Mouse (Mus musculus) lung, postnatal 0 days (tissue): Measurements from ENCODE around the gene Ncaph2. TPM values are rescaled to one million over a fixed set of nuclear protein-coding genes. Genes with fewer than 3 reads are reported as not detected.

ENCODE experiments used
- ATAC-seq: fragments of 200-750 bp; cut with Nextera tagmentation; 2 replicates; pipeline ENCODE4 v1.8.0; 2017; ENCODE audit warnings: moderate library complexity
- DNase-seq: peaks from one replicate; pipeline ENCODE4 v3.0.0-alpha.2; 2016; ENCODE audit warnings: low spot score
- H3K27ac ChIP-seq: fragments of 300-500 bp; sonication (generic); 2 replicates; pipeline ENCODE4 v1.5.1; 2014; ENCODE audit warnings: antibody characterized with exemption, mild to moderate bottlenecking, low read length, mixed read lengths
- H3K27me3 ChIP-seq: fragments of 300-500 bp; sonication (generic); replicated peaks from 2 replicates; pipeline ENCODE4 v1.6.1; 2014; ENCODE audit warnings: low read length, mixed read lengths; ENCODE audit not compliant: insufficient read depth
- H3K36me3 ChIP-seq: fragments of 300-500 bp; sonication (generic); 2 replicates; pipeline ENCODE4 v1.6.1; 2014; ENCODE audit warnings: low read length, mixed read lengths; ENCODE audit not compliant: insufficient read depth
- H3K4me1 ChIP-seq: fragments of 300-500 bp; sonication (generic); 2 replicates; pipeline ENCODE4 v1.6.1; 2014; ENCODE audit warnings: antibody characterized with exemption, low read depth, low read length, mixed read lengths; ENCODE audit not compliant: insufficient read depth
- H3K4me2 ChIP-seq: fragments of 300-500 bp; sonication (generic); replicated peaks from 2 replicates; pipeline ENCODE4 v1.6.1; 2014; ENCODE audit warnings: low read depth, mild to moderate bottlenecking, low read length, moderate library complexity, mixed read lengths
- H3K4me3 ChIP-seq: fragments of 300-500 bp; sonication (generic); 2 replicates; pipeline ENCODE4 v1.5.1; 2014; ENCODE audit warnings: low read depth, low read length
- H3K9ac ChIP-seq: fragments of 300-500 bp; sonication (generic); replicated peaks from 2 replicates; pipeline ENCODE4 v1.6.1; 2014; ENCODE audit warnings: low read depth, mild to moderate bottlenecking
- H3K9me3 ChIP-seq: fragments of 300-500 bp; sonication (generic); 2 replicates; pipeline ENCODE4 v1.6.1; 2016; ENCODE audit warnings: low read length, mixed read lengths
- CTCF ChIP-seq: IDR thresholded peaks from 2 replicates; pipeline ENCODE4 v1.5.1; 2016; ENCODE audit warnings: antibody characterized with exemption, mild to moderate bottlenecking
- EP300 ChIP-seq: IDR thresholded peaks from 2 replicates; pipeline ENCODE4 v1.6.1; 2016; ENCODE audit warnings: antibody characterized with exemption, mild to moderate bottlenecking, control low read depth
- WGBS: fragments of 180-500 bp; shearing (Covaris S2); extraction: QIAGEN DNeasy Blood & Tissue Kit; methylation state at CpG from one replicate; pipeline ENCODE4 v1.1.7; 2014; 5-methylcytosine and 5-hydroxymethylcytosine counted together
- polyA plus RNA-seq: library from polyadenylated mRNA; unstranded; fragments of >200 nt; fragmentation: Nextera tagmentation; extraction: Ambion mirVana; gene quantifications from 2 replicates; pipeline ENCODE4 v1.2.1, GENCODE M21; 2015

Gene Ncaph2
- polyA plus RNA-seq, 1 experiment from 2014 or later = 73.7 TPM

- no peaks in the 10 kb centered on the region for H3K9me3 ChIP-seq
- H3K4me2 ChIP-seq = no peak overlapping the region
- ATAC-seq (no peak), DNase-seq (no peak)
- H3K4me1 ChIP-seq = peaks cover 5% of the 10 kb centered on the region; the same call in 1 of the 2 replicates
- no peak overlapping the region for H3K4me3 ChIP-seq
- no peaks in the 10 kb centered on the region for H3K27me3 ChIP-seq
- no peak for TF ChIP-seq EP300
- no peak for TF ChIP-seq CTCF
- peaks cover 16% of the 10 kb centered on the region for H3K36me3 ChIP-seq
- H3K9ac ChIP-seq = no peak overlapping the region; the same call in 1 of the 2 replicates
- H3K27ac ChIP-seq = no peak overlapping the region
- WGBS = 92% methylated on average over 16 of the region's 16 CpGs
These were observed 1.7 kb upstream of the Ncaph2 start for GRCm38 (mm10) chr15:89353837-89354236.

- Histone ChIP-seq H3K4me1 (peaks cover 5% of the 10 kb centered on the region; the same call in 1 of the 2 replicates), H3K9ac (peak overlapping the region; percentile 72), H3K36me3 (peaks cover 16% of the 10 kb centered on the region), H3K4me3 (peak overlapping the region; percentile 84; the same call in 1 of the 2 replicates), H3K27ac (peak overlapping the region; percentile 78; the same call in 1 of the 2 replicates), H3K27me3 (no peaks in the 10 kb centered on the region), H3K9me3 (no peaks in the 10 kb centered on the region), H3K4me2 (peak overlapping the region; percentile 71)
- ATAC-seq (no peak), DNase-seq (no peak)
- TF ChIP-seq CTCF = no peak
- TF ChIP-seq EP300 = no peak
- 73% methylated on average over 7 of the region's 7 CpGs for WGBS
These were observed 1.1 kb upstream of the Ncaph2 start for GRCm38 (mm10) chr15:89354455-89354854.

- Histone ChIP-seq H3K9me3 (no peaks in the 10 kb centered on the region), H3K4me2 (peak overlapping the region; percentile 79), H3K36me3 (peaks cover 17% of the 10 kb centered on the region; the same call in 1 of the 2 replicates), H3K4me3 (peak overlapping the region; percentile 84), H3K9ac (peak overlapping the region; percentile 72), H3K27me3 (no peaks in the 10 kb centered on the region), H3K27ac (peak overlapping the region; percentile 92), H3K4me1 (peaks cover 5% of the 10 kb centered on the region; the same call in 1 of the 2 replicates)
- TF ChIP-seq EP300 (no peak; the same call in 1 of the 2 replicates), CTCF (no peak)
- peak; percentile 75 for ATAC-seq
- under 1% methylated on average over 15 of the region's 15 CpGs for WGBS
- peak; percentile 97 for DNase-seq
These were observed 853 bp downstream of the Ncaph2 start for GRCm38 (mm10) chr15:89356372-89356771.

- Histone ChIP-seq H3K4me1 (peaks cover 5% of the 10 kb centered on the region; the same call in 1 of the 2 replicates), H3K36me3 (peaks cover 15% of the 10 kb centered on the region), H3K27ac (no peak overlapping the region), H3K9ac (no peak overlapping the region), H3K4me2 (no peak overlapping the region), H3K27me3 (no peaks in the 10 kb centered on the region), H3K4me3 (no peak overlapping the region), H3K9me3 (no peaks in the 10 kb centered on the region)
- WGBS = 79% methylated on average over 3 of the region's 3 CpGs
- ATAC-seq = no peak
- no peak for DNase-seq
- TF ChIP-seq EP300 = no peak
- no peak for TF ChIP-seq CTCF
These were observed 3.3 kb downstream of the Ncaph2 start for GRCm38 (mm10) chr15:89358784-89359183.

GRCm38 (mm10) chr15:89363051-89363450, 7.5 kb downstream of the Ncaph2 start:
- no peak overlapping the region for H3K4me2 ChIP-seq
- peak; percentile 79 for ATAC-seq
- H3K9ac ChIP-seq = no peak overlapping the region
- H3K27me3 ChIP-seq = no peaks in the 10 kb centered on the region
- peak overlapping the region; percentile 14; the same call in 1 of the 2 replicates for H3K27ac ChIP-seq
- no peaks in the 10 kb centered on the region for H3K9me3 ChIP-seq
- WGBS = 61% methylated on average over 7 of the region's 7 CpGs
- H3K36me3 ChIP-seq = peaks cover 44% of the 10 kb centered on the region
- no peak overlapping the region for H3K4me3 ChIP-seq
- H3K4me1 ChIP-seq = no peaks in the 10 kb centered on the region; the same call in 1 of the 2 replicates
- TF ChIP-seq EP300 (peak; percentile 63; the same call in 1 of the 2 replicates), CTCF (no peak)
- peak; percentile 84 for DNase-seq

- H3K4me2 ChIP-seq = no peak overlapping the region
- no peak overlapping the region for H3K27ac ChIP-seq
- no peak overlapping the region for H3K9ac ChIP-seq
- no peaks in the 10 kb centered on the region for H3K27me3 ChIP-seq
- no peak overlapping the region for H3K4me3 ChIP-seq
- peaks cover 59% of the 10 kb centered on the region for H3K36me3 ChIP-seq
- no peak for DNase-seq
- no peak for ATAC-seq
- H3K9me3 ChIP-seq = no peaks in the 10 kb centered on the region
- H3K4me1 ChIP-seq = no peaks in the 10 kb centered on the region
- WGBS = 93% methylated on average over 4 of the region's 4 CpGs
- TF ChIP-seq EP300 (no peak), CTCF (no peak)
These were observed 9.6 kb downstream of the Ncaph2 start for GRCm38 (mm10) chr15:89365141-89365551.

GRCm38 (mm10) chr15:89372068-89372467, 16.5 kb downstream of the Ncaph2 start:
- no peak for TF ChIP-seq EP300
- TF ChIP-seq CTCF = no peak
- Histone ChIP-seq H3K36me3 (peaks cover 34% of the 10 kb centered on the region), H3K4me2 (no peak overlapping the region)

More at GRCm38 (mm10) chr15:89372068-89372467, 16.5 kb downstream of the Ncaph2 start:
- Histone ChIP-seq H3K9ac (no peak overlapping the region), H3K9me3 (no peaks in the 10 kb centered on the region), H3K27me3 (peaks cover 9% of the 10 kb centered on the region), H3K4me3 (no peak overlapping the region), H3K27ac (no peak overlapping the region), H3K4me1 (peaks cover 8% of the 10 kb centered on the region)
- no peak for DNase-seq
- WGBS = 82% methylated on average over 13 of the region's 13 CpGs
- no peak for ATAC-seq
